Mouse (Mus musculus): ENCODE data around the gene Bscl2.

- TF ChIP-seq CTCF (IDR thresholded peaks at IDR 0.05; ENCODE audit: control insufficient read depth, insufficient read depth, insufficient replicate concordance, low read depth, low read length) (no peak), POLR2A (IDR thresholded peaks at IDR 0.05; ENCODE audit: control insufficient read depth, low read depth, low read length) (peak; percentile 69)
These were observed 43.2 kb downstream of the Bscl2 start, which contains the start of gene Uqcc3 for GRCm38 (mm10) chr19:8880311-8881033.

Measured in testis, adult 2 months (tissue).